Mouse (Mus musculus) lung, adult 2 months (tissue): ENCODE data around the gene Gdf1. TPM values are rescaled to one million over a fixed set of nuclear protein-coding genes. Genes with fewer than 3 reads are reported as not detected.
A peak's percentile ranks its signal among the peaks of the same experiment; 100 is the strongest.

Source experiments
- DNase-seq: peaks from one replicate; pipeline ENCODE4 v3.0.0; 2022
- H3K4me1 ChIP-seq: fragments of 200-500 bp; 2 replicates; pipeline ENCODE4 v1.6.1; 2011; ENCODE audit warnings: low read length; ENCODE audit not compliant: control insufficient read depth, insufficient read depth
- H3K4me3 ChIP-seq: fragments of 200-500 bp; replicated peaks from 2 replicates; pipeline ENCODE3; 2011; ENCODE audit warnings: low read depth, mild to moderate bottlenecking, control low read depth, low read length; ENCODE audit errors: extremely low read depth
- CTCF ChIP-seq: fragments of 200-500 bp; IDR thresholded peaks from 2 replicates; pipeline ENCODE4 v1.5.1; 2011; ENCODE audit warnings: mild to moderate bottlenecking, low read length, control low read depth; ENCODE audit not compliant: insufficient read depth
- POLR2A ChIP-seq: fragments of 200-500 bp; IDR thresholded peaks from 2 replicates; pipeline ENCODE4 v1.6.1; 2011; ENCODE audit warnings: low read depth, mild to moderate bottlenecking, control low read depth, low read length, borderline replicate concordance; ENCODE audit errors: extremely low read depth
- WGBS: fragments of 180-500 bp; shearing (Covaris S2); methylation state at CpG from one replicate; pipeline ENCODE4 v1.1.7; 2018; 5-methylcytosine and 5-hydroxymethylcytosine counted together
- polyA plus RNA-seq: library from polyadenylated mRNA; depleted of rRNA; stranded (reverse); fragments of >200 nt; gene quantifications from 2 replicates; pipeline ENCODE4 v1.2.3, GENCODE M21; 2012; rRNA removed

The Gdf1 gene
- polyA plus RNA-seq = 1.1 and 1.5 TPM in 2 replicates

GRCm38 (mm10) chr8:70329124-70329834 is at the start of gene Gdf1:
Gdf1 (plus strand) TSS chr8:70329817.
- no peak for DNase-seq
- no peak for TF ChIP-seq CTCF
- no peak for TF ChIP-seq POLR2A
- Histone ChIP-seq H3K4me1 (no peaks in the 10 kb centered on the region), H3K4me3 (no peak within 1 kb of the TSS)
- 37% methylated on average over 14 of the region's 14 CpGs for WGBS

GRCm38 (mm10) chr8:70281001-70281400 is 48.6 kb upstream of the Gdf1 start:
- no peak for TF ChIP-seq CTCF
- no peak for TF ChIP-seq POLR2A
- peaks cover 15% of the 10 kb centered on the region for H3K4me1 ChIP-seq
- no peak for DNase-seq
- 27% methylated on average over 3 of the region's 3 CpGs for WGBS
- no peak overlapping the region for H3K4me3 ChIP-seq

DNA sequence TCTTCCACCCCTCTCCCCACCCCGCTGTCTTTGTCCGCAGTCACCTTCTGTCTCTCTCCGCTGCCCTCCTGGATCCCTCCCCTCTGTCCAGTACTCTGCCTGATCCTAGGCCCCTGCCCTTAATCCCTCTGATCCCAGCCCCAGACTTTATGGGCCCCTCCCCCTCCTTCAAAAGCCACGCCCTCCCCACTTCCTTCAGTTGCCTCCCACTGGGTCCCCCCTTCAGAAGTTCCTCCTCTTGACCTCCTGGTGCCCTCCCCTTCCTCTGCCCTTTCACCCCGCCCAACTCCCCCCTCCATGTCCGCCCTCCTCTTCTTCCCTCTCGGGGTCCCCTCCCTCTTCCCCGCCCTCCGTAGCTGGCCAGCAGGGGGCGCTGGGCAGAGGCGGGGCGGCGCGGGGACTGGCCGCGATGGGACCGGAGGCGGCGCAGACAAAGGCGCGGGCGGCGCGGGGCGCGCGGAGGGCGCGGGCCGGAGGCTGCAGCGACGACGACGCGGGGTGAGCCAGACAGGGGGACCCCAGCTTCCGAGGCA is 46.9 kb upstream of the Gdf1 start, which contains the start of gene Homer3:
Gene Homer3, plus strand, starts transcription at position 225 of the 533 bp plus-strand sequence.
- Histone ChIP-seq H3K4me1 (peaks cover 8% of the 10 kb centered on the region), H3K4me3 (peak within 1 kb of the TSS; percentile 97)
- peak; percentile 88 for DNase-seq
- 2% methylated on average over 35 of the region's 36 CpGs for WGBS
- peak; percentile 56; the same call in 1 of the 2 replicates for TF ChIP-seq POLR2A
- TF ChIP-seq CTCF = peak; percentile 11; the same call in 1 of the 2 replicates

GRCm38 (mm10) chr8:70283136-70284077 is 46.2 kb upstream of the Gdf1 start:
- Histone ChIP-seq H3K4me1 (peaks cover 8% of the 10 kb centered on the region), H3K4me3 (peak overlapping the region; percentile 97)
- no peak for DNase-seq
- under 1% methylated on average over 55 of the region's 55 CpGs for WGBS
- TF ChIP-seq POLR2A (no peak), CTCF (no peak)

GRCm38 (mm10) chr8:70284421-70284820 is 45.2 kb upstream of the Gdf1 start:
- no peak overlapping the region for H3K4me3 ChIP-seq
- WGBS = 65% methylated on average over 5 of the region's 5 CpGs
- peaks cover 8% of the 10 kb centered on the region for H3K4me1 ChIP-seq
- DNase-seq = no peak
- TF ChIP-seq CTCF (no peak), POLR2A (no peak)

- Histone ChIP-seq H3K4me3 (no peak overlapping the region), H3K4me1 (peaks cover 8% of the 10 kb centered on the region)
- 95% methylated on average over 15 of the region's 15 CpGs for WGBS
- DNase-seq = no peak
- TF ChIP-seq CTCF (no peak), POLR2A (no peak)
Measured at GRCm38 (mm10) chr8:70285304-70285703, 44.3 kb upstream of the Gdf1 start.

DNA sequence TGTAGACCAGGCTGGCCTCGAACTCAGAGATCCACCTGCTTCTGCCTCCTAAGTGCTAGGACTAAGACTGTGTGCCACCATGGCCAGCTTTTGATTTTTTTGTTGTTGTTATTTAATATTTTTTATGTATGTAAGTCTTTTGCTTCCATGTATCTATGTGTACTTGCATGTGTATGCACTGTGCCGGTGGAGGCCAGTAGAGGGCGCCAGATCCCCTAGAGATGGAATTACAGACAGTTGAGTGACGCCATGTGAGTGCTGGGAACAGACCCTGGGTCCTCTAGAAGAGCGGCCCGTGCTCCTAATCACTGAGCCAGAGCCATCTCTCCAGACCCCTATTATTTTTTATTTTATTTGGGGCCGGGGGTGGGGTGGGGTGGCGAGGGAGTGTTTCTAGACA is 42.9 kb upstream of the Gdf1 start:
- DNase-seq = no peak
- Histone ChIP-seq H3K4me3 (no peak overlapping the region), H3K4me1 (peaks cover 8% of the 10 kb centered on the region)
- 92% methylated on average over 8 of the region's 8 CpGs for WGBS
- no peak for TF ChIP-seq POLR2A
- peak; percentile 43 for TF ChIP-seq CTCF

DNA sequence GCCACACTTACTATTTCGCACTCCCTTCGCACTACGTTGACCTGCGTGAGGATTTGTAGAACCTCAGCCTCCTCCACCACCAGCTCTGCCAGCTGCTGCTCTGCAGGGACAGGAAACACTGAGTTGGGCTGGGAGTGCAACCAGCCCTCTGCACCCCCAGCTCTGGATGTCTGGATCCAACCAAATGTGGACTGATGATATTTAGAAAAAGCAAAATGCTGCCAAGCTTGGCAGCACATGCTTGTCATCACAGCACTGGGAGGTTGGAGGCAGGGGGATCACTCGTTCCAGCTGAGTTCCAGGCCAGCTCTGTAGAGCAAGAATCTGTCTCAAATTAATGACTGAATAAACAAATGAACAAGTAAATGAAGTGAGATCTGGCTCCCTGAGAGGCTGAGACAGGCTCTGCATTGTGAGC is 35.6 kb upstream of the Gdf1 start:
- no peak for DNase-seq
- H3K4me1 ChIP-seq = no peaks in the 10 kb centered on the region
- WGBS = 21% methylated on average over 5 of the region's 5 CpGs
- H3K4me3 ChIP-seq = no peak overlapping the region
- TF ChIP-seq CTCF (no peak), POLR2A (no peak; the same call in 1 of the 2 replicates)

DNA sequence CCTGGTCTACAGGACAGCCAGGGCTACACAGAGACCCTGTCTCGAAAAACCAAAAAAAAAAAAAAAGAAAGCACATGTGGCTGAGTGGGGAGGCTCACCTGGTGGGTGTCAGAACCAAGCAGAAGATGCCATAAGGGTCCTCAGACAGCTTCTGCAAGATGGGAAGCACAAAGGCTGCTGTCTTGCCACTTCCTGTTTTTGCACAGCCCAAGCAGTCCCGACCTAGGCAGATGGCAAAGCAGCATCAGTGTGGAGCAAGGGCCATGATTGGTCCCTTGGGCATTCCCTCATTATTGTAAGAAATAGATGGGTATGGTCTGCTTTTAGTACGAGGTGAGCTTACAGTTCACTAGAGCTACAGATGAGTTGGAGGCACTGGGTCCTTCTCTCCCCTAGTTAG is 28.7 kb upstream of the Gdf1 start:
- WGBS = 66% methylated on average over 3 of the region's 3 CpGs
- TF ChIP-seq POLR2A (no peak), CTCF (no peak)

More for the DNA sequence above, 28.7 kb upstream of the Gdf1 start:
- peaks cover 7% of the 10 kb centered on the region for H3K4me1 ChIP-seq
- DNase-seq = no peak
- H3K4me3 ChIP-seq = no peak overlapping the region
